Mouse (Mus musculus): ENCODE measurements at regions not wholly inside any gene's neighbourhood (a gene's known extent, or its start where the extent isn't known, plus 50 kb on each side); places are given as distances from the start of the nearest gene placed in this dataset.

DNA sequence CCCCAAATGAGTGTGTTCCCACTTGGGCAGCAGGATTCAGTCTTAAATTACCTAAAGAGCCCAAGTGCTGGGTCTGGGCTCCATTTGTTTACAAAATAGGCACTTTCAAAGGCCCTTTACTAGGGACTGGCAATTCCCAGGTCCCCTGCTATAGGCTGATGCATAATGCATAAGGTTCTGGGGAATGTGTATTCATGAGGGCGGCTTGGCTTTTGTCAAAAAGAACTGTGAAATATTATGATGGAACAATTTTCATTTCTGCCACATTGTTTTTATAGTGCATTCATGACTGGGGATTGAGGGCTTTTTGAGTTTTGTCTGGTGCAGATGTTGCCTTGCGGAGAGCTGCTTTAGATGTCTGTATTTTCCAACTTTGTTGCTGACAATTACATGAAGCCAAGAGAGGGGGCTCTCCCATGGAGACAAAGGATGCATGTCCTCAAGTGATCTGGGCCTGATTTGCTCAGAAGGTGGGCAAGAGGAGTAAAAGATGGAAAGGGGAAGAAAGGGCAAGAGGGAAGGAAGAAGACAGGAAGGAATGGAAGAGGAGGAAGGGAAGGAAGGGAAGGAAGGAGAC lies 636.6 kb upstream of the Cdh5 start:
- POLR2A ChIA-PET, result no interaction called here
- CTCF ChIA-PET, result no interaction called here

DNA sequence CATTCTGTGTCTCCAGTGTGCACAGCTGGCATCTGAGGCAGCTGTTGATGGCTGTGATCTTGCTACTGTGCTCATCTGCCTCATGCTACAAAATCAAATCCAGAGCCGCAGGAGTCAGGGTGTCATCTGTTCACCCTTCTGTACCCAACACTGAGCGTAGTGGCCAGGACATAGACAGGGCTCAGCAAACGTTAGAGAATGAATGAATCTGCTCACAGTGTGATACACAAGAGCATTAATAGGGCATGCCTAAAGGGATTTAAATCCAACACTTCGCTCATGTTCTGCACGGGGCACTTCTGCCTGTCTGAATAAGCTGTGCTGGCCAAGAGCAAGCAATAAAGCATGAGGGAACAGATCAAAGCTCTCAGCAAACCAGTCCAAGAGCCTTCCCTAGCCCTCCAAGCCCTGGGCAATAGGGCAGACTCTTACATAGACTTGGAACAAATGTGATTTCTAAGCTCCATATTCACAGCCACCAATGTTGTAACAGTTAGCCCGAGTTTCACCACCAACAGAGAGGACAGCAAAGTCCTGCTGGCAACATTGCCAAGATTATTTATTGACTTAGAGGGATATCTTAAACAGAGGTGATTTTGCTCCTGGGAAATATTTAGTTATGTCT lies 633.8 kb upstream of the Cdh5 start:
- POLR2A ChIA-PET, result interaction anchor here in 1 of 4 experiments (0.6 kb wide), 1 partner anchor 658 kb away, joined by 3 read pairs; no protein-coding TSS in a partner anchor

DNA sequence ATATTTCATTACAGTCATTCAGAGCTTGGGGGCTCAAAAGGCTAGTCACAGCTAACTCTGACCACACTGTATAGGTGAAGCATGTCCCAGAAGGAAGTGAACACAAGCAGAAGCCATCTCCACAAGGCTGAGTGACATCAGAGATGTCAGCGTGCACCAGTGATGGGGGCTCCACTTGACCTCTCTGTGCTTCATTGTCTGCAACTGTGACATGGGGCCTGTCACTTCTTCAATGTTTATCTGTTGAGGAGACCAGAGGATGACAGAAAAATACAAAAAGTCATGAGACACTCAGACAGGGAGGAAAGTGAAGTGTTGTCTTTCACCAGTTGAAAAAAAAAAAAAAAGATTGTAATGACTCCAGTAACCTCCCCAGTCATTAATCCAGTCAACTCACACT lies 632.4 kb upstream of the Cdh5 start:
- ChIA-PET CTCF (no interaction called here), POLR2A (no interaction called here)

More for the DNA sequence above, 633.8 kb upstream of the Cdh5 start:
- CTCF ChIA-PET, result no interaction called here

DNA sequence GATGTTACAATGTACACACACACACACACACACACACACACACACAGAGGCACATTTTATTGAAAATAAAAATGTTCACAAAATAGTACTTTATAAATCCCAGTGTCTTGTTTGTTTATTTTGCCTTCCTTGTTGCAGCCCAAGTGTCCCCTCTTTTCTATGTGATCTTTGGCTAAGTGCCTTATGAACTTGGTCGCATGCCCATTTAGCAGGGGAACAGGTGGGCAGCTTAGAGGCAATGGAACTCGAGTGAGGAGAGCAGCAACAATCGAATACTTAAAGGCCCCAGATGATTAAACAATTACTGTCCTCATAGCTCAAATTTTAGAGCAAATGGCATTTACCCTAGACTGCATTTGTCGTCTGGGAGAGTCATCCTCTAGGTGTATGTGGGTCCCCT lies 631.1 kb upstream of the Cdh5 start:
- POLR2A ChIA-PET, result no interaction called here
- CTCF ChIA-PET, result interaction anchor here in 1 of 4 experiments (0.7 kb wide), 1 partner anchor 548 kb away, joined by 13 read pairs; no protein-coding TSS in a partner anchor

DNA sequence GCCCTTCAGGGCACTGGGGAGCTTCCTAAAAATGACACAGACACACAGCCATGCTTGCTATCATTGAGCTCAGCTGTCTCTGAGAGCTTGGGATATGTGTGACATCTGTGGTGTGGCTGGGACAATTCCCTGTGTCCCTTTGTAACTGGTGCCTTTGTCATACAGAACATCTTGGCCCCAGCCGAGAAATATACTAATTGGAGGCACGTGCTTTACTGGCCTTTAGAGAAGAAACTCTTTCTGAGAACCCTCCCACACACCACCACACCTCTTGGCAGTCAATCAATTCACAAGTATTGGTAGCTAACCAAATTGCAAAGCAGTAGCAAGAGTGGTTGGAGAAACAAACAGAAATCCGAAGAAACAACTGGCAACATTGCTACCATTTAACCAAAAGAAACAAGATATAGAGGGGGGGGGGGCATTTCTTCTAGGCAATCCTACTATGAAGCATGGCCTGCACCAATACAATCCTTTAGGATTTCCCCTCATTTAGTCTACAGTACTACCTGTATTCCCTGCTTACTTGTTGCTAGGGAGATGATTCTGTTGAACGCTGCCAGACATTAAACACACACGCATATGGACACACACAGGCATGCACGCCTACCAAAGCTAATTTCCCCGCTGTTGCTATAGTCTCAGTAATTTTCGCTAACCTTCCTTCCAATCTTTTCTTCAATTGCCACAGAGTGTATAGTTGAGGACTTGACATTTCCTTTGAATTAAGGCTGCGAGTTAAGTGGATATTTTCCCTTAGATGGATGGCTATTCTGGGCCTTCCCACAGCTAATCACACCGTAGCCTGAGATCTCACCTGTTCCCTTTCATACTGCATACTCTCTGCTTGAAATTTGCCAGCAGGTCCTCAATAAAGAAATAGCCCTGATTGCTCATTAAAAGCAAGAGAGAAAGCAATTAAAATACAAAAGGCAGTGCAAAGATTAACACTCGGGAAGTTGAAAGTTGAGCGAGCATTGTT lies 625.3 kb upstream of the Cdh5 start:
- CTCF ChIA-PET, result interaction anchor here in 1 of 4 experiments (0.7 kb wide), 1 partner anchor 35 kb away, joined by 3 read pairs; no protein-coding TSS in a partner anchor
- POLR2A ChIA-PET, result no interaction called here

DNA sequence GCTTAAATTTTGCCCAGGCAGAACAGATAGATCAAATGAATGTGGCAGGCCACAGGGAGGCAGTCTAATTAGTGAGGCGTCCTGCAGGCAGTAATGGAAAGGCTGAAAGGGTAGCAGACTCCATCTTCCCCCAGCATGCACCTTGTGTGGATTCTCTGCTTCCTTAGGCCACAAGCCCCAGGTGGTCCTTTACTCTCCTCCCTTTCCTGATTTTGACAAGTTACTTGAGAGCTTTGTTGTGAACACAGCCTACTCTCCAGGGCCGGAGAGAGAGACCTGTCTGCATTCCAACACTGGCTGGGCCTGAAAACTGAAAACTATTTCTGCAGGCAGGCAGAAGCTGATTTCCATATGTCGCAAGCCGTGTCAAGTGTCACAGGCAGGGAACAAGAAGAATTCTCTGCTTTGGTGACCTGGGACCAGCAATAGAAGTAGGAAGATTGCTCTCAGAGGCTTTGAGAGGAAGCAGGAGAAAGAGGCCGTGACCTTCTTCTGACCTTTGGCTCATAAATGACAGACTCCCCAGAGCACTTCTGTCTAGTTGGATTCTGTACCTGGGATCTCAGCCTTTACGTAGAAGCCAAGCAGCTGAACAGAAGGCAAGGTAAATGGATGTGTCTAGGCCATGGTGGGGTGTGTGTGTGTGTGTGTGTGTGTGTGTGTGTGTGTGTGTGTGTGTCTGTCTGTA lies 619.2 kb upstream of the Cdh5 start:
- ChIA-PET POLR2A (no interaction called here), CTCF (no interaction called here)

DNA sequence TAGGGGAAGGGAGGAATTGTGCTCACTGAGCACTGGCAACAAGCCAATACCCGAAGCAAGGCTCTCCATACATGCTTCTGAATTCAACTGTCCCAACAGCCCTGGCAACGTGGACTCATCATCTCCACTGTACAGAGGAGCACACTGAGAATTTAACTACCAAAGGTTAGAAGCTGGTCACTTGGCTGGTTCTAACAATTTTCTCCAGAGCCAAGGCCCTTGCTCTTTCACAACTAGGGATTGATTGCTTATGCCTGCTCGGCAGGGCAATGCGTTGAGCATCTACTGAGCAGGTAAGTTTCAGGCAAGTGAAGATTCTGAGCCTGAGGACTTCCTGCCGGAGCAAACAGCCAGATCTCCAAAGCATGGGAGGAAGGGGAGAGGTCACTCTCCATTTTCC lies 616.0 kb upstream of the Cdh5 start:
- ChIA-PET CTCF (no interaction called here), POLR2A (no interaction called here)

GRCm38 (mm10) chr8:103489411-103489810 lies 612.0 kb upstream of the Cdh5 start:
- POLR2A ChIA-PET, result no interaction called here
- CTCF ChIA-PET, result no interaction called here

DNA sequence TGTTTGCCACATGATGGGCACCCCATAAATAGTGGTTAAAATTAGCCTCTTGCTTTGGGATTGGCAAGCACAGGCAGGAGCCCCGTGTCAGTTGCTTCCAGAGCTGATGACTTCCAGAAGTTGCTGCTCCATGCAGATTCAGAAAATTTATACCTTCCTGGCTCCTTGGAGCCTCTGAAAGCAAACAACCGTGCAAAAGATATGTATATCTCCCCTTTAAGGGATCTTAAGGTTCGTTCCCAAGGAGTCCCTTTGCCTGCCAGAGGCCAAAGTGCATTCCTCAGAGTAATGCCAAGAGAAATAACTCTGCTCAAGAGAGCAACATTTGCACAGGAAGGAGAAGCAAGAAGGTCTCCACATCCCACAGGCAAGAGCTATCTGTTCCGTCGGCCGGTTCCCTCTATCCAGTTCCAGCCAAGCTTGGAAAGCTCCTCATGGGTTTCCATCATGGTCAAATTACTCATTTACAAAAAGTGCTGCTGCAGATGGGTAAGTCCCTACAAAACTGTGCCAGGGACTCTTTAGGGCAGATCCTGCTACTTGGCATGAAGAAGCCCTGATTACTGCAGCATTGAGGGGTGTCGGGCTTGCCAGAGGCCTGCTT lies 608.4 kb upstream of the Cdh5 start:
- ChIA-PET POLR2A (no interaction called here), CTCF (interaction anchor here in 1 of 4 experiments (0.7 kb wide), 1 partner anchor 535 kb away, joined by 3 read pairs; no protein-coding TSS in a partner anchor)

DNA sequence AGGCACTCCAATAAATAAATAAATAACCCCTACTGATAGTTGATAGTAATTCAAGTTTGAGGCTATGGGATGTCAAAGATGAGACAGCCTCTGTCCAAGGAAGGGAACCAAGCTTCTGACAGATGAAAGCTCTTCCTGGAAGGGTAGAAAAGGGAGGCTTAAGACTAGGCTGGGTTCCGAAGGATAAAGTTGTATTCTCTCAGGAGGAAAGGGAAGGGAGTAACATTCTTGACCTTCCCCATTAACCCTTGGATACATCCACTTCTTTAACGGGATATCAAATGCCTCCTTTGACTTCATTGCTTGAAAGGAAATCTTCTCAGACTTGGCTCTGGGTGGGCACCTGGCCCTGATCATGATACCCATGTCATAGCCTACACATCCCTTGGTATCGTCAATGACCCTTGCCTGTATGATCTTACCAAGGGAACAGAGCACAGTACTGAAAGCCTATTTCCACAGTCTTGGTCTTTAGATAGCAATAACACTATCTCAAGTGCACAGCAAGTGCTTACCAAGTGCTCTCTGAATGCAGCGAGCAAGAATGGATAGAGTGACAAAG lies 607.4 kb upstream of the Cdh5 start:
- POLR2A ChIA-PET, result no interaction called here

DNA sequence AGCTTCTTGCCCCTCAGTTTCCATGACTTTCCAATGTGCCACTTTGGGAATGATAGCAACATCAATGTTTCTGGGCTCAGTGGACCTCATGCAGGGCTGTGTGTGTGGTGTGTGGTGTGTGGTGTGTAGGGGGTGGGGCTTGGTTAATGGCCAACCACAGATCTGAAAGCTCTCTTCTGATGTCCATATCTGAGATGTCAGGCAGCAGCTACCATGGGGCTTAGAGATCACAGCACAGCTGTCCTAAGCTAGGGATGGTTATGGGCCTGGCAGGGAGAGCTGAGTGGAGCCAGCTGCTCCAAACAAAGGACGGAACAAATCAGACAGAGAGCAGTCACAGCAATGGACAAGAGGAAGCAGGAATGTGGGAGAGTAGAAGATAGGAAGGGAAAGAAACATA lies 606.8 kb upstream of the Cdh5 start:
- POLR2A ChIA-PET, result no interaction called here
- CTCF ChIA-PET, result interaction anchor here in 1 of 4 experiments (0.5 kb wide), 1 partner anchor 14 kb away, joined by 9 read pairs; no protein-coding TSS in a partner anchor

More for the DNA sequence above, 607.4 kb upstream of the Cdh5 start:
- CTCF ChIA-PET, result interaction anchor here in 1 of 4 experiments (0.5 kb wide), 1 partner anchor 533 kb away, joined by 3 read pairs; no protein-coding TSS in a partner anchor

- ChIA-PET POLR2A (no interaction called here), CTCF (no interaction called here)
Measured at GRCm38 (mm10) chr8:103501328-103501727, 600.1 kb upstream of the Cdh5 start.

GRCm38 (mm10) chr8:103502991-103503767 lies 598.2 kb upstream of the Cdh5 start:
- CTCF ChIA-PET, result no interaction called here
- POLR2A ChIA-PET, result no interaction called here

DNA sequence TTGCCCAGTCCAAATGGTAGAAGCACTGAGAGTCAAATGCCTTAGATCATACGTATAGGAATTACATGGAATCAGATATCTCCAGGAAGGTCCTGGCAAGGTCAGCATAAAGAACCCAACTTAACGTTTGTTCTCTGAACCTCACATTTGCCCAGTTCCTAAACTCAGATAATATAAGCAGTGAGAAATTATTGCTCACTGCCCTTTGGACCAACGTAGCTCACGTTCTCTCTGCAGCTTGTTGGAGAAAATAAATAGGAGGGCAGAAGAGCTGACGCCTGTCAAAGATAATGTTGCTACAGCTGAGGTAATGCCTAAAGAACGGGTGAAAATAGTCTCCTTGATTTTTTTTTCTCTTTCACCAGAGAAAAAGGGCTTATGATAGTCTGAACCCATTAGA lies 595.1 kb upstream of the Cdh5 start:
- ChIA-PET POLR2A (no interaction called here), CTCF (interaction anchor here in 1 of 4 experiments (0.6 kb wide), 1 partner anchor 479 kb away, joined by 3 read pairs; no protein-coding TSS in a partner anchor)

GRCm38 (mm10) chr8:103507068-103507467 lies 594.4 kb upstream of the Cdh5 start:
- CTCF ChIA-PET, result no interaction called here
- POLR2A ChIA-PET, result no interaction called here

DNA sequence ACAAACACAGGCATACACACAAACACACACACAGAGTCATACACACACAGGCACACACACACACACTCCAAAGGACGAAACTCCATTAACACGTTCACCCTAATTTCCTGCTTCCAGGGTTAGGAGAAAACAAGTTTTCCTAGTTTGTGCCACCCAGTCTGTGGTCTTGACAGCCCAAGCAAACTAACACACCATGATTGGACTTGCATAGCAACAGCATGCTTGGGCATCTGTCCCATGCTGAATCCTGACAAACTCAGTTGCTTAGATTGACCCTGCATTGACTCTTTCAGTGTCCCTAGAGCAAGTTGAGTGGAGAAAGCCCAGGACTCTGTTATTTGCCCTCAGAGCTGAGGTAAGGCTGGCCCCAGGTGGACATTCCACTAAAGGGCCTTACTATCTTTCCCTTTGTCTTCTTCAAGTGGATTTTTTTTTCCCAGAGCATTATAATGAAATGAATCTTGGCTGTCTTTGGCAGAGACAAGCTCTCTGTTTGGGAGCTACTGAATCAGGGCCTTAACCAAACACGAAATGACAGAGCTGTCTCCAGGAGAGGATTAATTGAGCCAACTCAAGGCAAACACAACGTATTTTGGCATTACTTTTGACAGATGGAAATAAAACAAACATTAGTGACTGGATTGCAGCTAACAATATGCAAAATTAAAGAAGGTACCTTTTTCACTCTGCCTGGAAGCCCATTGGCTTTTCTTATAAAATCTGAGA lies 581.1 kb upstream of the Cdh5 start:
- POLR2A ChIA-PET, result no interaction called here
- CTCF ChIA-PET, result no interaction called here

DNA sequence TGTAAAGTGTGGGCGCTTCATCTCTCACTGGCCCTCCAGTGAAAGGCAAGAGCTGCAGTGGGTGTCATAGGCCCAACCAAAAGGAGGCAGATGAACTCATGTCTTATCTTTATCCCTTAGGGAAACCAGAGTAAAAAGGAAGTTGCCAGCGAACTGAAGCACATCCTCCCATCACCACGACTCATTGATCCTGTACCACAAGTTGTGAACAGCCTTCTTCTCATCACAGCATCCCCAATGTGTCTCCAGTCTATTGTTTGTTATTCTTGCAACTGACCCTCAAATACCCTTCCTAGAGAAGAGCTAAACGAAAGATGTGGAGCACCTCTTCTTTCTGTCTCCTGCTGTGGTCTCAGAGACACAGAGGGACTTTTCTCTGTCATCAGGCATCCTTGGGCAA lies 570.5 kb upstream of the Cdh5 start:
- POLR2A ChIA-PET, result interaction anchor here in 1 of 4 experiments (0.6 kb wide), 1 partner anchor 96 kb away, joined by 4 read pairs; no protein-coding TSS in a partner anchor
- CTCF ChIA-PET, result no interaction called here

DNA sequence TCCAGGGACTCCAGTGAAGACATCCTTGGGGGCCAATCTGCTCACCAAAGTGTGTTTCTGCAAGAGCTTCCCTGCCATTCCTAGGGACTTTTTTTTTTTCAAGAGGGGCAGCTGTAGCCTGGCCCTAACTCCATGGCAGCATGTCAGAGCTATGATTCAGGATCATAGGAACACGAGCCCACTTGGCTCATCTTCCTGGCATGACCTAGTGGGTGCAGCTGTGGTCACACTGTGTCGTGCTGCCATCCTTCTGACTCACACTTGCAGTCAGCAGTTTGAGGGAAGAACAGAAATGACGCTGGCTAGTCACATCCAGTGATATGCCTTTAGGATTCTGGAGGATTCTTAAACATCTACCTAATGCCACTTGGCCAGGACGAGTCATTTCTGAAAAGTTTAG lies 566.5 kb upstream of the Cdh5 start:
- POLR2A ChIA-PET, result no interaction called here

More for the DNA sequence above, 566.5 kb upstream of the Cdh5 start:
- CTCF ChIA-PET, result no interaction called here
